Mouse (Mus musculus) layer of hippocampus, adult 9-10 months (tissue): ENCODE data around the gene Rnaseh2b.

Experiments used
- DNase-seq: peaks from one replicate; pipeline ENCODE4 v3.0.0; 2022; ENCODE audit warnings: low spot score

Rnaseh2b gene

GRCm38 (mm10) chr14:62322581-62323344 lies 30.4 kb downstream of the Rnaseh2b start:
- DNase-seq, result no peak

GRCm38 (mm10) chr14:62323457-62323856 lies 31.1 kb downstream of the Rnaseh2b start:
- DNase-seq, result no peak

GRCm38 (mm10) chr14:62324943-62325342 lies 32.6 kb downstream of the Rnaseh2b start:
- DNase-seq, result no peak

GRCm38 (mm10) chr14:62326026-62326425 lies 33.6 kb downstream of the Rnaseh2b start:
- DNase-seq, result no peak

- DNase-seq, result no peak
Observed at GRCm38 (mm10) chr14:62327171-62327570, 34.8 kb downstream of the Rnaseh2b start.

- DNase-seq, result no peak
Observed at GRCm38 (mm10) chr14:62328606-62329005, 36.2 kb downstream of the Rnaseh2b start.

- no peak for DNase-seq
Observed at GRCm38 (mm10) chr14:62329631-62330030, 37.2 kb downstream of the Rnaseh2b start.

- no peak for DNase-seq
Observed at GRCm38 (mm10) chr14:62331457-62331856, 39.1 kb downstream of the Rnaseh2b start.

- peak; percentile 41 for DNase-seq
Observed at GRCm38 (mm10) chr14:62331866-62332619, 39.7 kb downstream of the Rnaseh2b start.

- DNase-seq, result no peak
Observed at GRCm38 (mm10) chr14:62333909-62334687, 41.7 kb downstream of the Rnaseh2b start.

- DNase-seq, result no peak
Observed at GRCm38 (mm10) chr14:62339196-62339595, 46.8 kb downstream of the Rnaseh2b start.

GRCm38 (mm10) chr14:62341887-62342642 lies 49.7 kb downstream of the Rnaseh2b start:
- no peak for DNase-seq

GRCm38 (mm10) chr14:62342643-62343144 lies 50.3 kb downstream of the Rnaseh2b start:
- DNase-seq, result no peak

- DNase-seq, result no peak
Observed at GRCm38 (mm10) chr14:62346570-62346969, 54.2 kb downstream of the Rnaseh2b start.

GRCm38 (mm10) chr14:62347103-62347502 lies 54.7 kb downstream of the Rnaseh2b start:
- no peak for DNase-seq

- no peak for DNase-seq
Observed at GRCm38 (mm10) chr14:62349786-62350185, 57.4 kb downstream of the Rnaseh2b start.

GRCm38 (mm10) chr14:62350186-62350585 lies 57.8 kb downstream of the Rnaseh2b start:
- no peak for DNase-seq

GRCm38 (mm10) chr14:62350890-62351289 lies 58.5 kb downstream of the Rnaseh2b start:
- no peak for DNase-seq

GRCm38 (mm10) chr14:62353372-62353771 lies 61.0 kb downstream of the Rnaseh2b start:
- DNase-seq, result no peak

- DNase-seq, result no peak
Observed at GRCm38 (mm10) chr14:62353793-62354192, 61.4 kb downstream of the Rnaseh2b start.

- no peak for DNase-seq
Observed at GRCm38 (mm10) chr14:62355201-62355600, 62.8 kb downstream of the Rnaseh2b start.
